Mouse (Mus musculus) embryonic fibroblast, embryonic 13.5 days (primary cell): Measurements from ENCODE around the gene Gm10840.

Experiments
- CTCF ChIP-seq: IDR thresholded peaks from 2 replicates; pipeline ENCODE4 v1.5.1; 2011; ENCODE audit warnings: mild to moderate bottlenecking, control low read depth, low read length, moderate library complexity, borderline replicate concordance; ENCODE audit not compliant: insufficient read depth
- POLR2A ChIP-seq: IDR thresholded peaks from 2 replicates; pipeline ENCODE4 v1.6.1; 2011; ENCODE audit warnings: low read depth, mild to moderate bottlenecking, control low read depth, low read length, moderate library complexity

- TF ChIP-seq CTCF = no peak
- TF ChIP-seq POLR2A = no peak
These were observed 13.7 kb downstream of the Gm10840 start for GRCm38 (mm10) chr11:106174372-106174771.
